Mouse (Mus musculus): Measurements from ENCODE around the gene Fbxw14. TPM values are rescaled to one million over a fixed set of nuclear protein-coding genes. Genes with fewer than 3 reads are reported as not detected.

The Fbxw14 gene
- polyA plus RNA-seq (2014; fragmentation: Illumina TruSeq; extraction: RNeasy Lipid Tissue Mini Kit (QIAGEN cat#74804); ENCODE audit: low read depth, low replicate concordance): not detected

GRCm38 (mm10) chr9:109287576-109287975 lies at the start of gene Fbxw14:
TSS of gene Fbxw14 (minus strand) at chr9:109287676.

DNA sequence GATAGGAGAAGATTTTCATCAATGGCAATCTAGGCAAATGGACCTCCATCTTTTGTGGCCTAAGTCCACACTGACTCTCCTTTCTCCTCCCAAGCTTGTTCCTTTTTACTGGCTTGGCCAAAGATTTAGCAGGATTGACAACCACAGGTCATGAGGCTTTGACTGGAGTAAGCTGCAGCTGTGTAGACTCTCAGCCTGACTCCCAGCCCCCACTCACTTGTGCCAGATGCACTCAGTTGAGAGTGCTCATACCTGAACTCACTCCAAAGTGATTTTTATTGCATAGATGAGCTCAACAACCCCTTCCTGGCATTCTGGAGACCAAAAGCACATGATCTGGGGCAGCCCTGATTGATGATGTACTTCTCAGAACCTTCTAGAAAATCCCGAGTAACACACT lies 52.8 kb downstream of the Fbxw14 start, which contains the start of gene Fbxw20:
Fbxw20 (minus strand) TSS at position 101 of the 400 bp plus-strand sequence.

Other genes starting within 250 kb of the Fbxw14 start
- 38.0 TPM for gene Shisa5, start 249.1 kb downstream of the Fbxw14 start, polyA plus RNA-seq (2014; fragmentation: Illumina TruSeq; extraction: RNeasy Lipid Tissue Mini Kit (QIAGEN cat#74804); ENCODE audit: low read depth, low replicate concordance)
- gene Trex1, start 227.9 kb downstream of the Fbxw14 start, polyA plus RNA-seq (2014; fragmentation: Illumina TruSeq; extraction: RNeasy Lipid Tissue Mini Kit (QIAGEN cat#74804); ENCODE audit: low read depth, low replicate concordance): not detected
- 6.4 TPM for gene Atrip, start 213.6 kb downstream of the Fbxw14 start, polyA plus RNA-seq (2014; fragmentation: Illumina TruSeq; extraction: RNeasy Lipid Tissue Mini Kit (QIAGEN cat#74804); ENCODE audit: low read depth, low replicate concordance)
- gene Ccdc51, start 205.2 kb downstream of the Fbxw14 start, polyA plus RNA-seq (2014; fragmentation: Illumina TruSeq; extraction: RNeasy Lipid Tissue Mini Kit (QIAGEN cat#74804); ENCODE audit: low read depth, low replicate concordance): 1.5 TPM
- 568 TPM for gene Tma7, start 205.1 kb downstream of the Fbxw14 start, polyA plus RNA-seq (2014; fragmentation: Illumina TruSeq; extraction: RNeasy Lipid Tissue Mini Kit (QIAGEN cat#74804); ENCODE audit: low read depth, low replicate concordance)
- 0.47 TPM for gene Plxnb1, start 192.3 kb downstream of the Fbxw14 start, polyA plus RNA-seq (2014; fragmentation: Illumina TruSeq; extraction: RNeasy Lipid Tissue Mini Kit (QIAGEN cat#74804); ENCODE audit: low read depth, low replicate concordance)
- gene Fbxw21, start 125.6 kb downstream of the Fbxw14 start, polyA plus RNA-seq (2014; fragmentation: Illumina TruSeq; extraction: RNeasy Lipid Tissue Mini Kit (QIAGEN cat#74804); ENCODE audit: low read depth, low replicate concordance): not detected
- 0.50 TPM for gene Fbxw13, start 91.7 kb downstream of the Fbxw14 start, polyA plus RNA-seq (2014; fragmentation: Illumina TruSeq; extraction: RNeasy Lipid Tissue Mini Kit (QIAGEN cat#74804); ENCODE audit: low read depth, low replicate concordance)
- not detected for gene Fbxw20, start 52.9 kb downstream of the Fbxw14 start, polyA plus RNA-seq (2014; fragmentation: Illumina TruSeq; extraction: RNeasy Lipid Tissue Mini Kit (QIAGEN cat#74804); ENCODE audit: low read depth, low replicate concordance)
- not detected for gene Fbxw28, start 52.0 kb upstream of the Fbxw14 start, polyA plus RNA-seq (2014; fragmentation: Illumina TruSeq; extraction: RNeasy Lipid Tissue Mini Kit (QIAGEN cat#74804); ENCODE audit: low read depth, low replicate concordance)
- 2.3 TPM for gene Fbxw22, start 116.6 kb upstream of the Fbxw14 start, polyA plus RNA-seq (2014; fragmentation: Illumina TruSeq; extraction: RNeasy Lipid Tissue Mini Kit (QIAGEN cat#74804); ENCODE audit: low read depth, low replicate concordance)
- gene Fbxw16, start 161.5 kb upstream of the Fbxw14 start, polyA plus RNA-seq (2014; fragmentation: Illumina TruSeq; extraction: RNeasy Lipid Tissue Mini Kit (QIAGEN cat#74804); ENCODE audit: low read depth, low replicate concordance): not detected
- not detected for gene Fbxw19, start 208.2 kb upstream of the Fbxw14 start, polyA plus RNA-seq (2014; fragmentation: Illumina TruSeq; extraction: RNeasy Lipid Tissue Mini Kit (QIAGEN cat#74804); ENCODE audit: low read depth, low replicate concordance)